Mouse (Mus musculus): ENCODE measurements around the gene Zfp385a. TPM values are rescaled to one million over a fixed set of nuclear protein-coding genes. Genes with fewer than 3 reads are reported as not detected.
"Not testable (repeated sequence)": the region's sequence is repeated elsewhere in the genome, so short reads cannot be mapped to it uniquely, and the experiment has no call there.

The Zfp385a gene
- polyA plus RNA-seq, 1 experiment from 2014 or later: 22.9 TPM

DNA sequence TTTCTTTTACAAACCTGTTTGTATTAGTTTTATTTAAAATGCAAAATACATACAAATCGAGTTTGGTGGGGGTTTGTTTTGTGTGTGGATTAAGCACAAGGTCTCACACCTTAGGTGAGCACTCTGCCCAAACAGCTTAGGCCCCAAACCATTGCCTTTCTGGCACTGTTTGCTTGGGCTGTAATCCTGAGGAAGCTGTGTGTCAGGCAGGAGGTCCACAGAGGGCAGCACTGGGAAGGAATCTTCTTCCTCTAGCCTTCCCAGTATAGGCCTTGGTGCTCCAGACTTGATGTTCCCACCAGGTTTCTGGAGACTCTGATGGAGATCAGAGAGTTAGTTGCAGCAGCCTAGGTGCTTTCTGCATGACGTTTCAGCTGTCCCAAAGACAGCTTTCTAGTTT, 55.2 kb downstream of the Zfp385a start:
- no peaks in the 10 kb centered on the region for H3K27me3 ChIP-seq
- TF ChIP-seq CTCF (IDR thresholded peaks at IDR 0.05): peak; percentile 6
- no peak for DNase-seq (ENCODE audit: low read depth, low spot score)
- POLR2A ChIA-PET: interaction anchor here (0.5 to 2.1 kb wide), 2 partner anchors 20 to 23 kb away, joined by 3 to 5 read pairs; no protein-coding TSS in a partner anchor
- in situ Hi-C loops (cut with MboI; ENCODE audit: low pct_unique_long_range_greater_than_20kb): no loop called here
- CTCF ChIA-PET: interaction anchor here (0.7 to 7.9 kb wide), 22 partner anchors 8 to 542 kb away, joined by 3 to 116 read pairs (median 4); partner anchors contain the start of genes Copz1 and Gpr84
- no peak for ATAC-seq

DNA sequence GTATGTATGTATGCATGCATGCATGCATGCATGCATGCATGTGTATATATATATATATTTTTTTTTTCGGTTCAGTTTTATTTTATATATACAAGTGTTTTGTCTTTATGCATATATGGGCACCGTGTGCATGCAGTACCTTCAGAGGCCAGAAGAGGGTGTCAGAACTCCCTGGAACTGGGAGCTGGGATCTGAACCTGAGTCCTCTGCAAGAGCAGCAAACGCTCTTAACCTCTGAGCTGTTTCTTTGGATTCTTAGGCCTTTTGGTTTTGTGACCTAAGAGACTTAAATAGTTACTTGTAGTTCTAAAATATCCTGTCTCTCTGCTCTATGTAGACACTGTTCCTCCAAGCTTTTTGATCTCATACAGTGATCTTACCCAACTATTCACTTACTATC, 55.8 kb downstream of the Zfp385a start:
- in situ Hi-C loops (cut with MboI; ENCODE audit: low pct_unique_long_range_greater_than_20kb): no loop called here
- DNase-seq (ENCODE audit: low read depth, low spot score) (no peak), ATAC-seq (no peak)
- ChIA-PET CTCF (interaction anchor here (0.7 to 7.9 kb wide), 22 partner anchors 9 to 542 kb away, joined by 3 to 116 read pairs (median 4); partner anchors contain the start of genes Copz1 and Gpr84), POLR2A (no interaction called here)
- TF ChIP-seq CTCF (IDR thresholded peaks at IDR 0.05): peak; percentile 82
- H3K27me3 ChIP-seq: no peaks in the 10 kb centered on the region

DNA sequence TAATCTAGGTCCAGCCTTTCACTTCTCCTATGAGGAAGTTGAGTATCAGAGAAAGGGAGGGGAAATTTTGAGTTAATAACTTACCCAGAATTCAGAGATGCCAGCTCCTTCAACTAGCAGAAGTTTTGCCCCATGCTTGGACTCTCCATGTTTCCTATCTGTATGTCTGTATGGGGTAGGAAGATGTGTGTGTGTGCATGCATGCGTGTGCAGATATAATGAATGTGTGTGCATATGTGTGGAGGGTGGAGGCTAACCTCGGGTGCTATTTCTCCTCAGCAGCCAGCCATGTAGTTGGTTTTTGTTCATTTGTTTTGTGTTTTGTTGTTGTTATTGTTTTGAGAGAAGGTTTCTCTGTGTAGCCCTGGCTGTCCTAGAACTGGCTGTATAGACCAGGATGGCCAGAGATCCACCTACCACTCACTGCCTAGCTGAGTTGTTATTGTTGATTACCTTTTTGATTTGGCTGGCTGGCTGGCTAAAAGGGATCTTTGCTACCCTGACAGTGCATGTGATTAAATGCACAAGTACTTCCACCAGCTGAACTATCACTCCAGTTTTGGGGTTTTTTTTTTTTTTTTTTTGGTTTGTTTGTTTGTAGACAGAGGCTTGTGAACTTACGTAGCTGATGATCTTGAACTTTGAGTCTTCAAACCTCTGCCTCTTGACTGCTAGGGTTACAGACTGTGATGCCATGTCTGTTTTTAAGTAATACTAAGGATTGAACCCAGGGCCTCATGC, 58.3 kb downstream of the Zfp385a start:
- ChIA-PET CTCF (interaction anchor here (0.7 to 7.9 kb wide), 16 partner anchors 9 to 104 kb away, joined by 3 to 116 read pairs (median 5); partner anchors contain the start of genes Copz1 and Gpr84), POLR2A (no interaction called here)
- no peak for TF ChIP-seq CTCF (IDR thresholded peaks at IDR 0.05)
- no peak for ATAC-seq
- DNase-seq (ENCODE audit: low read depth, low spot score): no peak
- in situ Hi-C loops (cut with MboI; ENCODE audit: low pct_unique_long_range_greater_than_20kb): no loop called here
- no peaks in the 10 kb centered on the region for H3K27me3 ChIP-seq

DNA sequence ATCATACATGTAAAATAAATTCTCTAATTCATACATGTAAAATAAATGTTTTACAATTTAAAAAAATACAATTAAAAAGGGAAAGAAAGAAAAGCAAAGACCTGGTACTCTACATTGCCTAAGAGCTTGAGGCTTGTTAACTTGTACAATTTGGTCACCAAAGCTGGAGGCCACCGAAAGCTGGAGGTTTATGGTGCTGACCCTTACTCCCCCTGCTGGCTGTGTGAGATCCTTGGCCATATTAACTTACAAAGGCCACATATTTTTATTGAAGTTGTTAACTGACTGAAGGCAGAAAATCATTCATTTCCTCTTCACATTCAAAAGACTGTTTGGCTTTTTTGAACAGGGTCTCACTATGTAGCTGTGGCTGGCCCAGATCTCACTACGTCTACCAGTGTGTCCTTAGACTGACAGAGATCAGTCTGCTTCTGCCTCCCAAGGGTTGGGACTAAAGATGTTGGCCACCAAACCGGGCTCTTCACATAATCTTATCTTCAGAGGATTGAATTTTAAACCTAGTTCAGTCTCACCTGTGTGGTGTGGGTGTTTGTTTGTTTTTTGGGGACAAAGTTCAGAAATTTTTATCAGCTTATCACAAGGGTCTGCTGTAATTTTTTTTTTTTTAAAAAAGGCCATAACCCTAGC, 59.0 kb downstream of the Zfp385a start:
- POLR2A ChIA-PET: no interaction called here
- DNase-seq (ENCODE audit: low read depth, low spot score) (no peak), ATAC-seq (no peak)
- CTCF ChIA-PET: interaction anchor here (0.7 to 7.9 kb wide), 17 partner anchors 8 to 103 kb away, joined by 3 to 116 read pairs (median 5); partner anchors contain the start of genes Copz1 and Gpr84
- in situ Hi-C loops (cut with MboI; ENCODE audit: low pct_unique_long_range_greater_than_20kb): no loop called here
- H3K27me3 ChIP-seq: no peaks in the 10 kb centered on the region
- TF ChIP-seq CTCF (IDR thresholded peaks at IDR 0.05): peak; percentile 82

DNA sequence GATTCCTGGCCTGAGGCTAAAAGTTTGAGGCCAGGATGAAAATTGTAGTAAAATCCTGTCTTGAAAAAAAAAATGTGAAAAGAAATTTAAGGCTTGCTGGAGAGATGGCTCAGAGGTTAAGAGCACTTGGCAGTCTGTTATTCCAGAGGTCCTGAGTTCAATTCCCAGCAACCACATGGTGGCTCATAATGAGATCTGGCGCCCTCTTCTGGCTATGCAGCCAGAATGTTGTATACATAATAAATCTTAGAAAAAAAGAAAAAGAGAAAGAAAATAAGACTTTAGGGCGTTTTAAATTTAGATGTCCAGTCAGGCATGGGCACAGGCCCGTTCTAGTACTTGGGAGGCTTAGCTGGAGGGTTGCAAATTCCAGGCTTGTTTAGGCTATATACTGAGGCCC, 60.1 kb downstream of the Zfp385a start:
- CTCF ChIA-PET: interaction anchor here (1.0 to 7.9 kb wide), 10 partner anchors 8 to 94 kb away, joined by 3 to 116 read pairs (median 6); partner anchors contain the start of gene Gpr84
- in situ Hi-C loops (cut with MboI; ENCODE audit: low pct_unique_long_range_greater_than_20kb): no loop called here
- DNase-seq (ENCODE audit: low read depth, low spot score): no peak

DNA sequence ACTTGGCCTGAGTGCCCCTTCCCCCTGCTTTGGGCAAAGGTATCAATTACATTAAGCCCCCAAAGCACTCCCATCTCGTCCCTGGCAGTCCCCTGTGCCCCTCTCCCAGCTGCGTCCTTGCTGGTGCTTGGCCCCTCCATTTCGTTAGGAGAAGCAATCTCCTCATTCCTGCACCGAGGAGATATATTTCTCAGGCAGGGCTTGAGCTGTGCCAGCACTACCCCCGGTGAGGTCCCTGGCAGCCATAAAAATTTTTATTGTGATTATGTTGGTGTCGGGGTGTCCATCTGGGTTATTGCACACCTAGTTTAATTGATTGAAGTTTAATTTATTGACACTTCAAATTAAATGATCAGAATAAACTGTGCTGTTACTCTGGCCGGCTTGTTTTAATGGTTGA, 61.9 kb downstream of the Zfp385a start:
- DNase-seq (ENCODE audit: low read depth, low spot score) (no peak), ATAC-seq (no peak)
- H3K27me3 ChIP-seq: no peaks in the 10 kb centered on the region
- in situ Hi-C loops (cut with MboI; ENCODE audit: low pct_unique_long_range_greater_than_20kb): no loop called here
- ChIA-PET POLR2A (no interaction called here), CTCF (interaction anchor here (3.0 to 3.4 kb wide), 2 partner anchors 18 to 28 kb away, joined by 12 read pairs; no protein-coding TSS in a partner anchor)
- no peak for TF ChIP-seq CTCF (IDR thresholded peaks at IDR 0.05)

More for the DNA sequence above, 60.1 kb downstream of the Zfp385a start:
- no peak for ATAC-seq
- POLR2A ChIA-PET: interaction anchor here (0.7 kb wide), 1 partner anchor 37 kb away, joined by 4 read pairs; no protein-coding TSS in a partner anchor
- no peaks in the 10 kb centered on the region for H3K27me3 ChIP-seq
- TF ChIP-seq CTCF (IDR thresholded peaks at IDR 0.05): peak; percentile 81

DNA sequence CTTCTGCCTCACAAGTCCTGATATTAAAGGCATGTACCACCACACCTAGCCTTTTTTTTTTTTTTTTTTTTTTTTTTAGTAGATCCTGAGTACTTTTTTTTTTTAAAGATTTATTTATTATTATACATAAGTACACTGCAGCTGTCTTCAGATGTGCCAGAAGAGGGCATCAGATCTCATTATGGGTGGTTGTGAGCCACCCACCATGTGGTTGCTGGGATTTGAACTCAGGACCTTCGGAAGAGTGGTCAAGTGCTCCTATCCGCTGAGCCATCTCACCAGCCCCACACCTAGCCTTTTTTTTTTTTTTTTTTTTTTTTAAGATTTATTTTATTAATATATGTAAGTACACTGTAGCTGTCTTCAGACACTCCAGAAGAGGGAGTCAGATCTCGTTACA, 64.0 kb downstream of the Zfp385a start:
- ATAC-seq; DNase-seq (ENCODE audit: low read depth, low spot score); in situ Hi-C loops (cut with MboI; ENCODE audit: low pct_unique_long_range_greater_than_20kb); CTCF ChIA-PET; POLR2A ChIA-PET; H3K27me3 ChIP-seq: not testable (repeated sequence)
- peak; percentile 22 for TF ChIP-seq CTCF (IDR thresholded peaks at IDR 0.05)

DNA sequence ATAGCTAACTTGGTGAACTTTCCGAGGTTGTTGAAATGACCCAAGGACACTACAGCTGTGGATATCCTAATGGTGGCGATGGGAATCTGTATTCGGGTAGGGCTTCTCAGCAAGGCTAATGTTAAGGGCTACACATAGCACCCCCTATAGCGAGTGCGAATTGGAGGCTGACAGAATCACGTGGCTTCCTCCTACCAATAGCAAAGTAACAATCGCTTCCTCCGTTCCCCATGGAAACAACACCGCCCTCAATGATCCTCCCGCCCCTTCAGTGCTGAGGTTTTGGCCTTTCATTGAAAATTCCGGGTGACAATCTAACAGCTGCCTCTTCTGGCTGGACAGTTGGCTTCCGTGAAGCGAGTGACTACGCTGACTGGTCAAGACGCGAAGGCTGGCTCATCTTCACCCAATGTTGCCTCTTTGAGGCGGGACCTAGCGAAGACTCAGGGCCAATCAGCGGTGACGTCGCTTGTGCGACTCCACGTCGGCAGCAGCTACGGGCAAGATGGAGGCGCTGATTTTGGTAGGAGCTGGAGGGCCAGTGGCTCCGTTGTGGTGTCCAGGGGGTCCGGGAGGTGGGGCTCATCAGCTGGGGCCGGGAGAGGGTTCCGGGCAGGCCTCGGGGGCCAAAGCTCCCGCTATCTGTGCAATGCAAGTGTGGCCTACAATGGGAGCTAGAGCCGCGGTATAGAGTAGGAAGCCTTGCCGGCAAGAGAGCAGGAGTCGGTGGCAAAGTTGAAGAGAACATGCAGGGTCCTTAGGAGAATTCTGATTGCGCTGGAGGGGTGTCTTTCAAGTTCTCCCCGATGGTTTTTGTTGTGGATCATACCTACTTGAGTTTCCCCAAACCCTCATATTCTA, 67.2 kb downstream of the Zfp385a start, which contains the start of gene Copz1:
Gene Copz1, plus strand, starts transcription at position 296 of the 861 bp plus-strand sequence.
- no peak for TF ChIP-seq CTCF (IDR thresholded peaks at IDR 0.05)
- ATAC-seq: peak; percentile 98
- DNase-seq (ENCODE audit: low read depth, low spot score): peak; percentile 94
- POLR2A ChIA-PET: interaction anchor here (0.9 kb wide), 1 partner anchor 12 kb away, joined by 3 read pairs; no protein-coding TSS in a partner anchor
- in situ Hi-C loops (cut with MboI; ENCODE audit: low pct_unique_long_range_greater_than_20kb): no loop called here
- CTCF ChIA-PET: interaction anchor here (1.0 to 2.5 kb wide), 14 partner anchors 9 to 95 kb away, joined by 3 to 11 read pairs (median 4); no protein-coding TSS in a partner anchor
- H3K27me3 ChIP-seq: no peaks in the 10 kb centered on the region

DNA sequence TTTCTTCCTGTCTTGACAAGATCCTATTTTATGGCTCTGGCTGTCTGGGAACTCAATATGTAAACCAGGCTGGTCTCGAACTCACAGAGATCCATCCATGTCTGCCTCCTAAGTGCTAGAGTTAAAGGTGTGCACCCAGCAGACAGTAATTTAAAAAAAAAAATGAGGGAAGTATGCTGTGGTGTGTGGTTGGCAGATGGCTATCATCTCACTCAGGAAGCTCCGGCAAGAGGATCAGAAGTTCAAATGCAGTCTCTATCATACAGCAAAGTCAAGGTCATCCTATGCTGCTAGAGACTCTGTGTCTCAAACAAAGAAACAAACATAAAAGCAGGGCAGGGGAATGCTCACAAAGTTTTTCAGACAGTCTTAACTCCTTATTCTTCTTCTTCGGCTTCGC, 71.0 kb downstream of the Zfp385a start:
- POLR2A ChIA-PET: no interaction called here

DNA sequence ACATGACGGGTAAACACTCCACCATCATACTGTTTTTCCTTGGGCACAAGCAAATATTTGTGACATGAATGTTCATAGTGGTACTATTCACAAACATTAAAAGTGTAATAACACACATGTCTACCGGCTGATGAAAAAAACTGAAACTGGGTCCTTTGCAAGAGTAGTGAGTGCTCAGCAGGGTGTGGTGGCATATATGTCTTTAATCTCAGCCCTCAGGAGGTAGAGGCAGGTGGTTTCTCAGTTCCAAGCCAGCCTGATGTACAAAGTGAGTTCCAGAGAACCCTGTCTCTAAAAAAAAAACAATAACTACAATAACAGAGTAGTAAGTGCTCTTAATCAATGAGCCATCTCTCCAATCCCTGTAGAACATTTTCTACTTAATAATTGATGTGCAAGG, 75.1 kb downstream of the Zfp385a start:
- DNase-seq (ENCODE audit: low read depth, low spot score) (no peak), ATAC-seq (no peak)
- no peak for TF ChIP-seq CTCF (IDR thresholded peaks at IDR 0.05)
- ChIA-PET POLR2A (no interaction called here), CTCF (no interaction called here)
- peaks cover 4% of the 10 kb centered on the region for H3K27me3 ChIP-seq
- in situ Hi-C loops (cut with MboI; ENCODE audit: low pct_unique_long_range_greater_than_20kb): no loop called here

More for the DNA sequence above, 71.0 kb downstream of the Zfp385a start:
- peaks cover 4% of the 10 kb centered on the region for H3K27me3 ChIP-seq
- DNase-seq (ENCODE audit: low read depth, low spot score): no peak
- in situ Hi-C loops (cut with MboI; ENCODE audit: low pct_unique_long_range_greater_than_20kb): no loop called here
- ATAC-seq: no peak
- CTCF ChIA-PET: interaction anchor here (0.9 to 1.1 kb wide), 3 partner anchors 9 to 55 kb away, joined by 3 read pairs; partner anchors contain the start of gene Nfe2
- no peak for TF ChIP-seq CTCF (IDR thresholded peaks at IDR 0.05)

Other genes starting within 250 kb of the Zfp385a start
- 17.4 TPM for gene Smug1, start 173.0 kb downstream of the Zfp385a start, polyA plus RNA-seq (2021)
- 92.4 TPM for gene Cbx5, start 100.3 kb downstream of the Zfp385a start, polyA plus RNA-seq (2021)
- gene Hnrnpa1, start 99.7 kb downstream of the Zfp385a start, polyA plus RNA-seq (2021): 667 TPM
- not detected for gene Nfe2, start 81.7 kb downstream of the Zfp385a start, polyA plus RNA-seq (2021)
- gene Copz1, start 67.4 kb downstream of the Zfp385a start, polyA plus RNA-seq (2021): 163 TPM
- not detected for gene Gpr84, start 29.5 kb downstream of the Zfp385a start, polyA plus RNA-seq (2021)
- gene Itga5, start 26.7 kb upstream of the Zfp385a start, polyA plus RNA-seq (2021): 48.6 TPM
- gene Gtsf1, start 90.4 kb upstream of the Zfp385a start, polyA plus RNA-seq (2021): not detected
- 0.17 TPM for gene Gtsf2, start 108.4 kb upstream of the Zfp385a start, polyA plus RNA-seq (2021)
- 0.19 TPM for gene Nckap1l, start 113.7 kb upstream of the Zfp385a start, polyA plus RNA-seq (2021)
- 1.4 TPM for gene Pde1b, start 162.9 kb upstream of the Zfp385a start, polyA plus RNA-seq (2021)
- gene Ppp1r1a, start 197.9 kb upstream of the Zfp385a start, polyA plus RNA-seq (2021): 9.4 TPM
- gene Glycam1, start 225.0 kb upstream of the Zfp385a start, polyA plus RNA-seq (2021): not detected